ENCODE assay signal across 9 mouse cellular contexts in the genomic region with DNA sequence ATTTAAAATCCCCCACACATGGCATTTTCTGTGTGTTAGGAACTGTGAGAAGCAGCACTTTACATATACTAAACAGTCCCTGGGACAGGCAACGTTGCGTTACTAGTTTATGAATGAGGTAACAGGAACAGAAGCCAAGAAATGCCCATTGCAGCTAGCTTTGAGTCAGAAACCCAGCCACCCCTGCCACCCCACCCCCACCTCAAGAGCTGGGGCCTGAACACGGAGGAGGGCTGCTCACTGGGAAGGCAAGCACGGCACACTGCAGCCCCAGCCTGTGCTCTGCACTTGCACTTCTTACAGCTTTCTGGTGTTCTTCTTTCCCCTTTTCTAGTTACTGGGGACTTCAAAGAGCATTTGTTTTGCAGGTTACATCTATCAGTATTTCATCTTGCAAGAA.
A peak's percentile ranks its signal among the peaks of the same experiment; 100 is the strongest.
DNase-seq lines count a peak whose midpoint lies in the region; TF ChIP-seq lines count a peak whose summit lies in the region.
"Had no signal": no experiment of that assay in that cellular context is flagged by ENCODE, and none has a peak within 500 bp of the region (broad histone marks: within the 10 kb centered on the region; RNA-seq: fewer than 3 reads in every experiment).

No protein-coding gene starts in this region.

- no peak for DNase-seq in layer of hippocampus, adult 2 months (ENCODE audit: low spot score in 2 of 2)
- no peak for DNase-seq in layer of hippocampus, adult 8-10 months (ENCODE audit: low spot score in 2 of 2)
- DNase-seq in MN1 (ENCODE audit: low spot score) = peak; percentile 53
- peak; percentile 63 for DNase-seq in brain, adult 2 months (ENCODE audit: low read depth, low spot score)
- DNase-seq in thymus, adult 2 months = peak; percentile 66
- no peak for DNase-seq in cerebellum, adult 2 months
- DNase-seq in gastrocnemius, postnatal 36 days = no peak

- H3K27me3 ChIP-seq in thymus, adult 2 months (ENCODE audit: control insufficient read depth, insufficient read depth, low read length) = no peaks in the 10 kb centered on the region
- H3K27me3 ChIP-seq in cerebellum, adult 2 months (ENCODE audit: control insufficient read depth, insufficient read depth, low read length) = no peaks in the 10 kb centered on the region
- H3K27me3 ChIP-seq: midbrain, embryonic 13.5 days had no signal

- no peaks in the 10 kb centered on the region for H3K36me3 ChIP-seq in thymus, adult 2 months (ENCODE audit: control insufficient read depth, insufficient read depth, low read length)
- H3K36me3 ChIP-seq: midbrain, embryonic 13.5 days had no signal

- no peak for TF ChIP-seq POLR2A in thymus, adult 2 months (IDR thresholded peaks at IDR 0.05; ENCODE audit: control insufficient read depth, extremely low read depth, insufficient read depth, low read length, poor library complexity)
- TF ChIP-seq POLR2A in cerebellum, adult 2 months (IDR thresholded peaks at IDR 0.05; ENCODE audit: borderline replicate concordance, insufficient read depth, low read length) = no peak

- H3K4me3 ChIP-seq in layer of hippocampus, adult 2 months = no peak overlapping the region; the same call in 1 of the 2 replicates
- H3K4me3 ChIP-seq in thymus, adult 2 months (ENCODE audit: control insufficient read depth, insufficient read depth, low read length) = no peak overlapping the region
- H3K4me3 ChIP-seq in cerebellum, adult 2 months (replicated peaks; ENCODE audit: insufficient read depth, low read depth, low read length) = no peak overlapping the region
- H3K4me3 ChIP-seq: midbrain, embryonic 13.5 days had no signal

- H3K27ac ChIP-seq in layer of hippocampus, adult 2 months = peak overlapping the region; percentile 39; the same call in 1 of the 2 replicates
- H3K27ac ChIP-seq in thymus, adult 2 months (ENCODE audit: control insufficient read depth, insufficient read depth, low read length) = peak overlapping the region; percentile 84
- H3K27ac ChIP-seq in cerebellum, adult 2 months (ENCODE audit: insufficient read depth, low read length) = no peak overlapping the region
- H3K27ac ChIP-seq: kidney, postnatal 0 days; midbrain, embryonic 13.5 days had no signal

- peaks cover 23% of the 10 kb centered on the region for H3K4me1 ChIP-seq in thymus, adult 2 months (replicated peaks; ENCODE audit: control insufficient read depth, insufficient read depth, low read length)
- no peaks in the 10 kb centered on the region for H3K4me1 ChIP-seq in cerebellum, adult 2 months (ENCODE audit: control insufficient read depth, insufficient read depth, low read length)

- no peak for TF ChIP-seq CTCF in layer of hippocampus, adult 2 months (conservative IDR thresholded peaks at IDR 0.05)
- no peak for TF ChIP-seq CTCF in thymus, adult 2 months (IDR thresholded peaks at IDR 0.05; ENCODE audit: borderline replicate concordance, control insufficient read depth, extremely low read depth, insufficient read depth, low read length, poor library complexity)
- no peak for TF ChIP-seq CTCF in cerebellum, adult 2 months (IDR thresholded peaks at IDR 0.05; ENCODE audit: borderline replicate concordance, insufficient read depth, low read depth, low read length)

- intact Hi-C loops in gastrocnemius, postnatal 36 days (cut with DNase I) = no loop called here

- WGBS in thymus, adult 2 months = 24% methylated on average over 4 of the region's 4 CpGs
- WGBS in cerebellum, adult 2 months = 47% methylated on average over 4 of the region's 4 CpGs

Comparison
In these comparisons a context has a peak if more than half of its experiments do, and no peak if none do; other contexts are left out.
1. DNase-seq: peak in MN1 (single experiment), brain, adult 2 months (single experiment) and thymus, adult 2 months (single experiment); none in layer of hippocampus, adult 2 months (0 of 2), layer of hippocampus, adult 8-10 months (0 of 2), cerebellum, adult 2 months (0 of 2) and gastrocnemius, postnatal 36 days (0 of 2).